Mouse (Mus musculus) brain, embryonic 18.5 days (tissue): ENCODE measurements at regions not wholly inside any gene's neighbourhood (a gene's known extent, or its start where the extent isn't known, plus 50 kb on each side); places are given as distances from the start of the nearest gene placed in this dataset.

ENCODE experiments used
- DNase-seq: peaks from one replicate; pipeline ENCODE4 v3.0.0-alpha.2; 2012; ENCODE audit warnings: low read depth, low spot score

DNA sequence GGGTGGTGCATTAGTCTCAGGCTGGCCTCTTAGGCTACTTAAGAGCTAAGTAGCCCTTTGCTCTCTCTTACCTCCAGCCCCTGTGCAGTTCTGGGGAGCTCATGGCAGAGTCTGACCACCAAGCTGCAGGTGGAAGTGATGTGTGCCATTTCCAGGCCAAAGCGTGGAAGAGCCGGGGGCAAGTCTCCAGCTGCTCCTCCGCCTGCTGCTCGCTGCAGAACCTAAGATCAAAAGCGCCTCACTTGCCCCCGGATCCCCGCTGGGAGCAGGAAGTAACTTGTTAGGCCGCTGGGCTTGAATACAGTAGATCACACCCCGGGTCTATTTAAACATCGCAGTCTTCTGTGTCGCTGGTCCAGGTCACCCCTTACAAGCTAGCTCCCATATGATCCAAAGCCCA is 246.8 kb upstream of the Prox1 start:
- no peak for DNase-seq

GRCm38 (mm10) chr1:190411756-190412155 is 241.2 kb upstream of the Prox1 start:
- DNase-seq = no peak

- DNase-seq = no peak
Observed at GRCm38 (mm10) chr1:190403335-190403734, 232.8 kb upstream of the Prox1 start.

DNA sequence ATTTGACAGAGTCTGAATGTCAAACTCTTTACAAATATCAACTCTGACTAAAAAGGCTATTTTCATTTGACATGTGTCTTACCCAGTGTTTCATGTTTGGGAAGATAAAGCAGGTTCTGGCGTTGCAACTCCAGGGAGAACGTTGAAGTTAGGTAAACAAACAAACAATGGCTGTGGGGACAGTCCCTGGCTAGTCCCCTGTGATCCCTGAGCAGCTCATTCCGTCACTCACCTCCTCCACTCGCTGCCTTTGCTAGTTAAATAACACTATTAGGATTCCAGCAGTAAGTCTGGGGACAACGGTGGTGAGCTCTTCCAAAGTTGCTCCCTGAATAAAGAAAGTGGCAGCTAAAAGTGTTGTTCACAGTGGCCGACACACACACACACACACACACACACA is 227.8 kb upstream of the Prox1 start:
- no peak for DNase-seq

- no peak for DNase-seq
Observed at GRCm38 (mm10) chr1:190397811-190398210, 227.3 kb upstream of the Prox1 start.

DNA sequence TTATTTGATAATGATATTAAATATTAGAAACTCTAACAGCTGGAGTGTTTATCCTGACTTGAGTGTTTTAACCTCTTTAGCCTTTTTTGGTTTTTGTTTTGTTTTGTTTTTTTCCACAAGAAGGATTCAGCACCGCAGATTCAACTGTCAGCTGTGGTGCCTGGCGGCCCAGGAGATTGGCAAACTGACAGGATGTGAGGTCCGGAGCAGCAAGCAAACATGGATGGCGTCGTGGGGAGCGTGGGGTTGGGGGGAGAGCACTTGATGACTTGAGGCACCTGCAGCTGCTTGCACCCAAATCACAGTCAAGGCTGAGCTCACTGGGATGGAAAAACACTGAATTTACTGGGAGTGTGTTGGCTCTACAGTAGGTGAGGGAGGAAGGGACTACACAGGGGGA is 222.5 kb upstream of the Prox1 start:
- no peak for DNase-seq

- DNase-seq = no peak
Observed at GRCm38 (mm10) chr1:190388853-190389252, 218.3 kb upstream of the Prox1 start.

DNA sequence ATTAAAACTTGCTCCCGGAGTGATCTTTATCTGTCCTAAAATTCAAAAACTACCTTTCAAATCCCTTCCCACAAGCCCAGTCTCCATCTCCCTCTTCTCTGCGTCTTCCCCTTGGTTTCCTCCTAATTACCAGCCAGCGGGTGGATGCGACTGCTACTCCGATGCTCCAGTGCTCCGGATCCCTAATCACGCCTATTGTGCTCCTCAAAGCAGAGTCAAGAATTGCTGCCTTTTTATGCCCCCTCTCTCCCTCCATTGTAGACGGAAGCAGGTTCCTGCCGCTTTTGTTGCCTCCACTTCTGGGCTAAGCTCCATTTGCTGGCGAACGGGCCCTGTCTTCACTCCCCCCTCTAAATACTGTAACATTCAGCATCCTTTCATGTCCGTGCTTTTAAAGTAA is 214.0 kb upstream of the Prox1 start:
- DNase-seq = no peak

DNA sequence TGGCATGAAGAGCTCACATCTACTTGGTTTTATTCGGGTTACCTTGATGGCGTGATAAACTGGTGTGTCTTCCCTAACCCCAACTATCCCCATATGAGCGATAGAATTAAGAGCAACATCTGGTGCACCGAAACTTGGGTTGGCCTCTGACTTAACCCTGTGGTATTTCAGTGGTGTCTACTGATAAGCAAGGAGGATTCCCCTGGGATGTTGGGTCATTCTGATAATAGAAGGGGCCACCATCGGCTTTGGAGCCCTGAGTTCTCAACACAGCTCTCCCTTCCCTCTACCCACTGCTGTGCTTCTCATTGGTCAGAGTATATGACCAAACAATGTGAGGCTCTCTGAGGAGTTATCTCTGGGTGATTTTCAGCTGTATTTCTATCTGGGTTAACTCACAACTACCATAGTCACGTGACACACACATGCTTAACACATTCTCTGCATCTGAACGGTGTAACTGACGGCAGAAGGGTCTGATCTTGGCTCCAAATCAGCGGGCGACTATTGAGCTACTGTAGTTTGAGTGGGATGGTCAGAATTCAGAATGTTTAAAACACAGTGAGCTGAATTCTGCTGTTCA is 212.8 kb upstream of the Prox1 start:
- DNase-seq = no peak

DNA sequence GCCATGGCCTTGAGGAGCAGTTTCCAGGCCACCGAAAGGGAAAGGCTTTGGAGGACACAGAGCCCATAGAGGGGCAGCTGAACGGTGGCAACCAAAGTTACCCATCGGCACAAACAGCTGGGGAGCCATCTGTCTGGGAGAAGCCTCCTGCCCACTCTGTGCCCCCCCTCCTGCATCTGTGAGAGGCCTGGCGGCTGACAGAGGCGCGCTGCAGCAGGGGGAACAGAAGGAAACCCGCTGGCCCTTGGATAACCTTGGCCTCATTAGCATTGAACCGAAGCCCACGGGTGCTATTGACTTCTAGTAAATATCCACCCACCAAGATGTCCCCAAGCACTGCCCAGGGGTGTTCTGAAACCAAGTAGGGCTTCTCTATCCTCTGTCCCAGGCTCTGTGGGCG is 209.6 kb upstream of the Prox1 start:
- DNase-seq = no peak

DNA sequence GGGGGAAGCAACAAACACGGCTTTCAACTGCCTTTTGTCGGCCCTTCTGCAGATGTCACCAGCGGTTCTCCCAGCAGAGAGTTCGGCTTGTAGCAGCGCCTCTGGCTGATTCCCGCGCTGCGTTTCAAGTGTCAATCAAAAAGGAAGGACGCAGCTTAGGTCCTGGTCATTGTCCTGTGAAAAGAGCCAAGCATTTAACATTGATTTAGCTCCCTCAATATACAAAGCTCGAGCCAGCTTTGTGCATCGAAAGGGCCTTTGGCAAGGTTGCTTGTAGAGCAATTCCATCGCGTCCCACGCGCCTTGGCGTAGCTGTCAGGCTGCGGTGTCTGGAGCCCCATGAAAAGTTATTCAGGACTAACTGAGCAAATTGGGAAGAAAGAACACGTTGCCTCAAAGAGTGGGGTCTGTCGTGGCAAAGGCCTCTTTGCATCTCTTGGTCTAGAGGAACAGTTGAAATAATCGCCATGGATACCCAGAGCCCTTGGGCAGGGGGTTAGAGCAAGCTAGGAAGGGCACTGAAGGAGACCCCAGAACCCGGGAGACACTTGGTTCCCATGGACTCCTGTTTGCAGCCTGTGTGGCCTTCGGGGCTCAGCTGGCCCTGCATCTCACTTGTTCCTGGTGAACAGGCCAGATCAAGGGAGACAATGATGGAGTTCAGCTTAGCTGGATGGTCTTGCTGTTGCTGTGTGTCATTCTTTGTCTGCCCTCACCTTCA is 204.8 kb upstream of the Prox1 start:
- peak; percentile 20 for DNase-seq

DNA sequence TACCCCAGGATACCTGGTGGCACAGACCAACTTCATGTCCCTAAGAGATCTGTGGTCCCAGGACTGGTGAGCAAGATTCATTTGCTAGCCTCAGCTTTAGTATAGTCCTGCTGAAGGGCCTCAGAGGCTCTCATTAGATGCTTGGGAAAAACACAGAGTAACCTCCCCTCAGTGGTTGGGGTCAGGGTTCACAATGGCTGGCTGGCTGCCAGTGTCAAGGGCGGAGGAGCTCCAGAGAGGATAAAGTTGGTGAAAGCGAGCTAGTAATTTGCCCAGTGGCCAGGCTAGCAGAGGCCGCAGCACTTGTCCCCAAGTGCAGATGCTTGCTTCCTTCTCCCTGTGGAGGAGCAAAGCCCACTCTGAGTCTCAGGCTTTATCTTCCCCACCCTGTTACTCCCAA is 203.8 kb upstream of the Prox1 start:
- DNase-seq = no peak

GRCm38 (mm10) chr1:190366631-190367030 is 196.1 kb upstream of the Prox1 start:
- DNase-seq = no peak

GRCm38 (mm10) chr1:190365126-190365525 is 194.6 kb upstream of the Prox1 start:
- DNase-seq = no peak

DNA sequence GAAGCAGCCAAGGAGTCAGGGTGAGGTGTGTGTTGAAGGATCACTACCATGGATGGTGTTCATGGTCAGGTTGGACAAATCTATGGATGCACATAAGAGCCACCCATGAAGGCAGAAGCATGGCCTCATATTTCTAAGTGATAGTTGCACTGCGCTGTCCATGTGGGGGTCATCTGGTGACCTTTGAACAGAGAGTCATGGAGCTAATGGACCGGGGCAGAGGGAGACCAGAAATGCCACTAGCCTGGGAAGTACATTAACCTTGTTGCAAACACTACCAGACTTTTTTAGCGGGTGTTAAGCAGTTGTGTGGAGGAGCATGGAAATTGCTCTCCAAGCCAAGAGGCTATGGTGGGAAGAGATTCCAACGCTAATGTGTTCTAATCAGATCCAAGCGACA is 190.1 kb upstream of the Prox1 start:
- no peak for DNase-seq

GRCm38 (mm10) chr1:190357779-190358178 is 187.3 kb upstream of the Prox1 start:
- DNase-seq = no peak

DNA sequence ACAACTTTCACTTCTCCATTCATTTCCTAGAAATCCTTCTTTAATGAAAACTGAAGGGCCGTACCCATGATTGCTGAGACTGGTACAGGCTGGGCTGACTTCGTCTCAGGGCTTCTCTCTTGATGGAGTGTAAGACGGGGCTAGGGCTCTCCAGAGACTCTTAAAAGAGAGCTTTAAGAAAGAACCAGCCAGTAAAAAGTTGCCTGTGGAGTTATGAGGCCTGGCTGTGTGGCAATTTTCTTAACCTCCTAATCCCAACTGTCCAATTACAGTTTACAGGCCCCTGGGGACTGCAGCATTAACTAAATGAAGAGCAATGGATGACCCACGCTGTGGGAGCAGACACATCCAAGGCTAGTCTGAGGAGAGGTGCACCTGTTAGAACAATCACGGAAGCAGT is 177.1 kb upstream of the Prox1 start:
- DNase-seq = no peak

- DNase-seq = no peak
Observed at GRCm38 (mm10) chr1:190340715-190341114, 170.2 kb upstream of the Prox1 start.

- DNase-seq = no peak
Observed at GRCm38 (mm10) chr1:190334471-190334870, 164.0 kb upstream of the Prox1 start.

- DNase-seq = peak; percentile 12
Observed at GRCm38 (mm10) chr1:190334053-190334452, 163.5 kb upstream of the Prox1 start.

GRCm38 (mm10) chr1:190332001-190332400 is 161.5 kb upstream of the Prox1 start:
- DNase-seq = no peak

- no peak for DNase-seq
Observed at GRCm38 (mm10) chr1:190324562-190324961, 154.0 kb upstream of the Prox1 start.

- no peak for DNase-seq
Observed at GRCm38 (mm10) chr1:190323671-190324070, 153.2 kb upstream of the Prox1 start.

- no peak for DNase-seq
Observed at GRCm38 (mm10) chr1:190316175-190316574, 145.7 kb upstream of the Prox1 start.
